Mouse (Mus musculus): ENCODE results near the gene Bag5. TPM values are rescaled to one million over a fixed set of nuclear protein-coding genes. Genes with fewer than 3 reads are reported as not detected.
A peak's percentile ranks its signal among the peaks of the same experiment; 100 is the strongest.
"Not testable (repeated sequence)": the region's sequence is repeated elsewhere in the genome, so short reads cannot be mapped to it uniquely, and the experiment has no call there.

Gene Bag5
- polyA plus RNA-seq, 1 experiment from 2014 or later, result 49.3 TPM

DNA sequence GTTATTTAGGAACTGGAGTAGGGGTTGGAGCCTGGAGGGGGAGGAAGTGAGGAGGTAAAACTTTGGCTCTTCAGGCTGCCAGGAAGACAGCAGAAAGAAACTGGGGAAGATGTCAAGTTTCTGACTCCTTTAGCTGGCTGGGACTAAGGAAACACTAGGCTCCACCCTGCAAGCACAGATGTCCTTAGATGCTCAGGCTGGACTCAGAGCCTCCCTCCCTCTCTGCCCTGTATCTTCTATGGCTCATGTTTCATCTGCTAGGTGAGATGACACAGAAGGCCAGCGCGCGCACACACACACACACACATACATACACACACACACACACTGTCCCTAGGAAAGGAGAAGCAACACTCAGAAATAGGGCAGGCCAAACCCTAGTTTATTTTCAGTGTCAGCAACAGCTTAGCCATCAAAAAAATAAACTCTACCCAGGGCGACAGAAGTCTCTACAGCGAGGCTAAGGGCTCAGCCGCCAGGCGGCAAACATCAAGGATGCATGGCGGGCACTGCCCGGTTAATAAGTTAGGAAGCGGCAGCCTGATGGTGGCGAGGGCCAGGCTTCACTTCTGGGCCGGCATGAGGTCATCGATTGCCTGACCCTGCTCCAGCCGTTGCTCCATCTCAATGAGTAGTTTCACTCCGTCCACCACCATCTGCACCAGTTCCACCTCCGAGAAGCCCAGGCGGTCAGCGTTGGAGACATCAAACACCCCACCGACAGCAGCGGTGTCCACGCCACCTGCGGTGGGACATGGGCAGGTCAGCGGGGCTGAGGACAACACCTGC is 43.9 kb downstream of the Bag5 start:
- WGBS, result 55% methylated on average over 23 of the region's 23 CpGs
- Histone ChIP-seq H3K9me3 (replicated peaks; ENCODE audit: control insufficient read depth, low read length) (no peaks in the 10 kb centered on the region), H3K4me3 (replicated peaks; ENCODE audit: low read length) (peak overlapping the region; percentile 64), H3K4me2 (ENCODE audit: low read depth, low read length) (peak overlapping the region; percentile 94), H3K27me3 (ENCODE audit: control insufficient read depth, insufficient read depth, low read length) (peaks cover 19% of the 10 kb centered on the region; the same call in 1 of the 2 replicates), H3K4me1 (ENCODE audit: control insufficient read depth, insufficient read depth, low read length) (peaks cover 41% of the 10 kb centered on the region), H3K9ac (ENCODE audit: low read length) (peak overlapping the region; percentile 81), H3K27ac (ENCODE audit: low read length) (peak overlapping the region; percentile 91), H3K36me3 (ENCODE audit: control insufficient read depth, insufficient read depth, low read length) (no peaks in the 10 kb centered on the region)
- peak; percentile 11; the same call in 1 of the 2 replicates for ATAC-seq (ENCODE audit: insufficient read depth, low FRiP score)

DNA sequence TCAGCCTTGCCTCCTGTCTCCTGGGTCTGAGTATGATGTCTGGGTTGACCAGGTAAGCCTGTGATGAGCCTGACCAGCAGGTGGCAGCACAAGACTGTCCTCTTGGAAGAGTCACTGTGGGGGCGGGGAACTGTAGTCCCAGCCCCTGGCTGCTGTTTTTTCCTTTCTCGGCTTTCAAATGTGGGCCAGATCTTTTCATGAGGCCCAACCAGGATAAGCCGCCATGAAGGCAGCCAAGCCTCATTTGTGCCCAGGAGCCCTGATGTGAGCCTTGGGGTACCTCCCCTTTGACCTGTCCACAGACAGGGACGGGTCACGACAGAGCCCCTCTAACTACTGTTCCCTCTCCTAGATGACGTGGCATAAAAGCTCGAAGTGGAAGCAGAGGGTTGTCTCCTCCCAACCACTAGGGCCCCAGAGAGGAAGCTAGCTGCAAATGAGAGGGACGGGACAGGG is 44.6 kb downstream of the Bag5 start:
- H3K4me1 ChIP-seq (ENCODE audit: control insufficient read depth, insufficient read depth, low read length), result peaks cover 48% of the 10 kb centered on the region
- H3K4me3 ChIP-seq (replicated peaks; ENCODE audit: low read length), result peak overlapping the region; percentile 64
- H3K27ac ChIP-seq (ENCODE audit: low read length), result peak overlapping the region; percentile 91
- peak; percentile 64 for ATAC-seq (ENCODE audit: insufficient read depth, low FRiP score)
- peak overlapping the region; percentile 94 for H3K4me2 ChIP-seq (ENCODE audit: low read depth, low read length)
- H3K27me3 ChIP-seq (ENCODE audit: control insufficient read depth, insufficient read depth, low read length), result peaks cover 19% of the 10 kb centered on the region; the same call in 1 of the 2 replicates
- no peaks in the 10 kb centered on the region for H3K9me3 ChIP-seq (replicated peaks; ENCODE audit: control insufficient read depth, low read length)
- peak overlapping the region; percentile 81 for H3K9ac ChIP-seq (ENCODE audit: low read length)
- no peaks in the 10 kb centered on the region for H3K36me3 ChIP-seq (ENCODE audit: control insufficient read depth, insufficient read depth, low read length)
- WGBS, result 3% methylated on average over 8 of the region's 8 CpGs

- no peaks in the 10 kb centered on the region for H3K9me3 ChIP-seq (replicated peaks; ENCODE audit: control insufficient read depth, low read length)
These were observed 45.6 kb downstream of the Bag5 start for GRCm38 (mm10) chr12:111667421-111667820.

GRCm38 (mm10) chr12:111666380-111666779 is 46.7 kb downstream of the Bag5 start:
- WGBS, result 66% methylated on average over 13 of the region's 13 CpGs
- Histone ChIP-seq H3K4me1 (ENCODE audit: control insufficient read depth, insufficient read depth, low read length) (peaks cover 43% of the 10 kb centered on the region), H3K4me3 (replicated peaks; ENCODE audit: low read length) (no peak overlapping the region), H3K27ac (ENCODE audit: low read length) (0 out of 2 replicates have a peak overlapping the region, but pooled peaks have one; percentile 7), H3K9me3 (replicated peaks; ENCODE audit: control insufficient read depth, low read length) (no peaks in the 10 kb centered on the region), H3K36me3 (ENCODE audit: control insufficient read depth, insufficient read depth, low read length) (no peaks in the 10 kb centered on the region; the same call in 1 of the 2 replicates), H3K9ac (ENCODE audit: low read length) (no peak overlapping the region), H3K4me2 (ENCODE audit: low read depth, low read length) (no peak overlapping the region), H3K27me3 (ENCODE audit: control insufficient read depth, insufficient read depth, low read length) (0 out of 2 replicates have a peak, but pooled peaks cover 7% of the 10 kb centered on the region)
- ATAC-seq (ENCODE audit: insufficient read depth, low FRiP score), result no peak

More at GRCm38 (mm10) chr12:111667421-111667820, 45.6 kb downstream of the Bag5 start:
- Histone ChIP-seq H3K4me2 (ENCODE audit: low read depth, low read length) (no peak overlapping the region), H3K4me1 (ENCODE audit: control insufficient read depth, insufficient read depth, low read length) (peaks cover 43% of the 10 kb centered on the region), H3K27ac (ENCODE audit: low read length) (no peak overlapping the region), H3K4me3 (replicated peaks; ENCODE audit: low read length) (no peak overlapping the region), H3K9ac (ENCODE audit: low read length) (no peak overlapping the region), H3K36me3 (ENCODE audit: control insufficient read depth, insufficient read depth, low read length) (no peaks in the 10 kb centered on the region), H3K27me3 (ENCODE audit: control insufficient read depth, insufficient read depth, low read length) (peaks cover 11% of the 10 kb centered on the region; the same call in 1 of the 2 replicates)
- ATAC-seq (ENCODE audit: insufficient read depth, low FRiP score), result no peak
- 85% methylated on average over 5 of the region's 5 CpGs for WGBS

DNA sequence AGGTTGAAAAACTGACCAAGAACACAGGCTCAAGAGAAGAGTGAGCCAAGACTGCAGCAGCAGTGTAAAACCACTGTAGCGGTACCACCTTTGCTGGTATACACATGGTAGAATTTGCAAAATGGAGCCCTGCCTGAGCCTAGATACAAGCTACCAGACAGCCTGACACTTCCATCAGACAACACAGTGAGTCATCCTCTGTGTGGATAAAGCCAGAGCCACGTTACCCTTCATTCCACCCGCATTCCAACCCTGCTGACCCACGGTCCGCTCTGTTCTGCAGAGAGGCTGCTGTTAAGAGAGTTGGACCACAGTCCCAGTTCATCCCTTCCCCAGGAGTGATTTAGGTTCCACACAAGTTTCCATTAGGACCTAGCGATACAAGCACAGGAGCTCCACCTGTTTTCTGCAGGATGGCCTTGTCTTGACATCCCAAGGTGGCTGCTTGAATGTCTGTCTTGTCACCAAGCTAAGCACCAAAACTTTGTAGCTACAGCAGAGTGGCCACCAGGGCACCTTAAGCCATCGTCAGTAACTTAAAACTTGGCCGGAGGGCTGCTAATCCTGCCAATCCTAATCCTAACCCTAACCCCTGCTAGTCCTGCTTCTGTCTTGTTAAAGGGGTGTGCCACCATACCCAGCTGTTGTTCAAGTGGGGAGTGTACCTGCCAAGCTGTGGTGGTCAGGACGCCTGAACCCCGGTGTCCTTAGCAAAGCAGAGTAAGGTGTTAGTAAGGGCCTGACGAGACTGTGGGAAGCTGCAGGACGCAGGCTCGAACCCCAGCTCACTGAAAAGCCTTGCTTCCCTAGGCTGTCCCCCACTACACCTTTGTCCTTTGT is 47.8 kb downstream of the Bag5 start:
- no peaks in the 10 kb centered on the region for H3K27me3 ChIP-seq (ENCODE audit: control insufficient read depth, insufficient read depth, low read length)
- H3K4me1 ChIP-seq (ENCODE audit: control insufficient read depth, insufficient read depth, low read length), result peaks cover 33% of the 10 kb centered on the region
- H3K4me3 ChIP-seq (replicated peaks; ENCODE audit: low read length), result no peak overlapping the region
- no peaks in the 10 kb centered on the region for H3K9me3 ChIP-seq (replicated peaks; ENCODE audit: control insufficient read depth, low read length)
- H3K4me2 ChIP-seq (ENCODE audit: low read depth, low read length), result no peak overlapping the region
- no peaks in the 10 kb centered on the region; the same call in 1 of the 2 replicates for H3K36me3 ChIP-seq (ENCODE audit: control insufficient read depth, insufficient read depth, low read length)
- ATAC-seq (ENCODE audit: insufficient read depth, low FRiP score), result no peak
- no peak overlapping the region for H3K9ac ChIP-seq (ENCODE audit: low read length)
- WGBS, result 75% methylated on average over 13 of the region's 13 CpGs
- H3K27ac ChIP-seq (ENCODE audit: low read length), result peak overlapping the region; percentile 92

DNA sequence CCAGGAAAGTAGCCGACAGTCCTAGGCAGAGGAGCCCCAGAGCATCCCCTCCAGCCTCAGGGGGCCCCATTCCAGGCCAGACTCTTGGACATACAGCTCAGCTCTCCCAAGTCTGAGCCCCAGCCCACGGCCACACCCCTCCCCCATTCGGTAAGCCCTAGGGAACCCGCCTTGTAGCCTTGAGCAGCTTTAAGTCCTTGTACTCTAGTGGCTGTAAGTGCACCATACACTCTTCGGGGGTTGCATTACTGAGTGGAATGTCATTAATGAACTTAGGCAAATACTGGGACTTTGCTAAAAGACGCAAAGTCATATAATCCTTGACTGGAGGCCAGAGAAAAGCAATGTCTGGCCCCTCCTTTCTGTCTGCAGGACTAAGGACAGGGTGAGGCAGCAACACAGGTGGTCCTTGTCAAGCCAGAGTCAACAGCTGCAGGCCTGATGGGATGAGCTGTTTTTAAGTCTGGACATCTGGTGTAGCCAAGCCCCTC is 48.9 kb downstream of the Bag5 start:
- peak overlapping the region; percentile 92 for H3K27ac ChIP-seq (ENCODE audit: low read length)
- H3K4me3 ChIP-seq (replicated peaks; ENCODE audit: low read length), result no peak overlapping the region
- peak overlapping the region; percentile 8; the same call in 1 of the 2 replicates for H3K4me2 ChIP-seq (ENCODE audit: low read depth, low read length)
- WGBS, result 24% methylated on average over 6 of the region's 6 CpGs
- ATAC-seq (ENCODE audit: insufficient read depth, low FRiP score), result peak; percentile 77
- H3K27me3 ChIP-seq (ENCODE audit: control insufficient read depth, insufficient read depth, low read length), result no peaks in the 10 kb centered on the region
- peaks cover 23% of the 10 kb centered on the region for H3K4me1 ChIP-seq (ENCODE audit: control insufficient read depth, insufficient read depth, low read length)
- H3K9me3 ChIP-seq (replicated peaks; ENCODE audit: control insufficient read depth, low read length), result no peaks in the 10 kb centered on the region
- no peaks in the 10 kb centered on the region; the same call in 1 of the 2 replicates for H3K36me3 ChIP-seq (ENCODE audit: control insufficient read depth, insufficient read depth, low read length)
- H3K9ac ChIP-seq (ENCODE audit: low read length), result peak overlapping the region; percentile 41; the same call in 1 of the 2 replicates

- Histone ChIP-seq H3K4me1 (ENCODE audit: control insufficient read depth, insufficient read depth, low read length) (peaks cover 16% of the 10 kb centered on the region), H3K4me3 (replicated peaks; ENCODE audit: low read length) (no peak overlapping the region), H3K9me3 (replicated peaks; ENCODE audit: control insufficient read depth, low read length) (no peaks in the 10 kb centered on the region), H3K9ac (ENCODE audit: low read length) (peak overlapping the region; percentile 41; the same call in 1 of the 2 replicates), H3K27ac (ENCODE audit: low read length) (peak overlapping the region; percentile 92), H3K4me2 (ENCODE audit: low read depth, low read length) (peak overlapping the region; percentile 8; the same call in 1 of the 2 replicates), H3K27me3 (ENCODE audit: control insufficient read depth, insufficient read depth, low read length) (no peaks in the 10 kb centered on the region), H3K36me3 (ENCODE audit: control insufficient read depth, insufficient read depth, low read length) (no peaks in the 10 kb centered on the region; the same call in 1 of the 2 replicates)
- WGBS, result 45% methylated on average over 17 of the region's 17 CpGs
- ATAC-seq (ENCODE audit: insufficient read depth, low FRiP score), result no peak
These were observed 49.6 kb downstream of the Bag5 start for GRCm38 (mm10) chr12:111663228-111664143.

DNA sequence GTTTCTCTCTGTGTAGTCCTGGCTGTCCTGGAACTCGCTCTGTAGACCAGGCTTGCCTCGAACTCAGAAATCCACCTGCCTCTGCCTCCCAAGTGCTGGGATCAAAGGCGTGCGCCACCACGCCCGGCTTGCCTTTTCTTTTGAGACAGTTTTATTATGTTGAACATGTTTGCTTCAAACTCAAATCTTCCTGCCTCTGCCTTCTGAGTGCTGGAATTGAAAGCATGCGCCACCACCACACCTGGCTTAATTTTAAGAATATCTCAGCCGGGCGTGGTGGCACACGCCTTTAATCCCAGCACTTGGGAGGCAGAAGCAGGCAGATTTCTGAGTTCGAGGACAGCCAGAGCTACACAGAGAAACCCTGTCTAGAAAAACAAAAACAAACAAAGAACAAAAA is 51.5 kb downstream of the Bag5 start:
- 95% methylated on average over 11 of the region's 11 CpGs for WGBS
- not testable (repeated sequence) for H3K27me3 ChIP-seq (ENCODE audit: control insufficient read depth, insufficient read depth, low read length); H3K36me3 ChIP-seq (ENCODE audit: control insufficient read depth, insufficient read depth, low read length); H3K4me2 ChIP-seq (ENCODE audit: low read depth, low read length); H3K27ac ChIP-seq (ENCODE audit: low read length); H3K4me3 ChIP-seq (replicated peaks; ENCODE audit: low read length); H3K9ac ChIP-seq (ENCODE audit: low read length); H3K9me3 ChIP-seq (replicated peaks; ENCODE audit: control insufficient read depth, low read length); ATAC-seq (ENCODE audit: insufficient read depth, low FRiP score)
- H3K4me1 ChIP-seq (ENCODE audit: control insufficient read depth, insufficient read depth, low read length), result peaks cover 15% of the 10 kb centered on the region

Measured in stomach, embryonic 16.5 days (tissue).